Mouse (Mus musculus) MEL (cell line): ENCODE measurements around the gene Nasp. TPM values are rescaled to one million over a fixed set of nuclear protein-coding genes. Genes with fewer than 3 reads are reported as not detected.

Experiments
- DNase-seq: peaks from one replicate; pipeline ENCODE4 v3.0.0; 2011; ENCODE audit warnings: low read depth, low spot score
- H3K27ac ChIP-seq: 2 replicates; pipeline ENCODE4 v1.5.1; 2012; ENCODE audit warnings: low read depth, mild to moderate bottlenecking, control low read depth, low read length, moderate library complexity; ENCODE audit not compliant: control insufficient read depth
- H3K27me3 ChIP-seq, 2 experiments: fragments of 150-350 bp in 1 of 2; sonication (generic) in 1 of 2; 2 replicates each; pipeline ENCODE4 v1.6.1; 2012; ENCODE audit warnings: low read length in 2 of 2, mild to moderate bottlenecking in 2 of 2, improper control_type of control experiment in 1 of 2, moderate library complexity in 1 of 2; ENCODE audit not compliant: insufficient read depth in 2 of 2, control insufficient read depth in 1 of 2
- H3K36me3 ChIP-seq, 2 experiments: 2 replicates each; pipeline ENCODE4 v1.6.1; 2012 to 2014; ENCODE audit warnings: low read length in 2 of 2, improper control_type of control experiment in 1 of 2, inconsistent platforms in 1 of 2, mild to moderate bottlenecking in 1 of 2; ENCODE audit not compliant: insufficient read depth in 2 of 2, control insufficient read depth in 1 of 2
- H3K4me1 ChIP-seq, 2 experiments: fragments of 150-350 bp in 1 of 2; sonication (generic) in 1 of 2; 2 replicates each; pipeline ENCODE4 v1.6.1; 2012; ENCODE audit warnings: low read length in 2 of 2, improper control_type of control experiment in 1 of 2, mild to moderate bottlenecking in 1 of 2; ENCODE audit not compliant: insufficient read depth in 2 of 2, control insufficient read depth in 1 of 2
- H3K4me3 ChIP-seq, 2 experiments: fragments of 150-350 bp in 1 of 2; sonication (generic) in 1 of 2; 2 replicates each; pipeline ENCODE4 v1.5.1; 2012; ENCODE audit warnings: low read depth in 2 of 2, low read length in 2 of 2, mild to moderate bottlenecking in 2 of 2, moderate library complexity in 2 of 2, control low read depth in 1 of 2, improper control_type of control experiment in 1 of 2; ENCODE audit not compliant: control insufficient read depth in 1 of 2, insufficient read depth in 1 of 2
- H3K79me2 ChIP-seq: 2 replicates; pipeline ENCODE4 v1.6.1; 2012; ENCODE audit warnings: mild to moderate bottlenecking, low read length, moderate library complexity; ENCODE audit not compliant: control insufficient read depth, poor library complexity, insufficient read depth
- H3K9ac ChIP-seq: 2 replicates; pipeline ENCODE4 v1.6.1; 2012; ENCODE audit warnings: low read depth, mild to moderate bottlenecking, control low read depth, low read length, moderate library complexity; ENCODE audit not compliant: control insufficient read depth, poor library complexity, severe bottlenecking
- H3K9me3 ChIP-seq: fragments of 150-350 bp; sonication (generic); replicated peaks from 2 replicates; pipeline ENCODE4 v1.6.1; 2012; ENCODE audit warnings: mild to moderate bottlenecking, low read length, improper control_type of control experiment, moderate library complexity; ENCODE audit not compliant: insufficient read depth
- BHLHE40 ChIP-seq: IDR thresholded peaks from 2 replicates; pipeline ENCODE4 v1.6.1; 2012; ENCODE audit warnings: low read depth, mild to moderate bottlenecking, inconsistent platforms, low read length, improper control_type of control experiment, borderline replicate concordance
- CHD1 ChIP-seq: IDR thresholded peaks from 2 replicates; pipeline ENCODE4 v1.6.1; 2012; ENCODE audit warnings: low read depth, mild to moderate bottlenecking, inconsistent platforms, low read length, improper control_type of control experiment
- CTCF ChIP-seq, 3 experiments: IDR thresholded peaks in 2 of 3; conservative IDR thresholded peaks in 1 of 3; 2 replicates each; pipeline ENCODE4 v1.5.1; 2011 to 2012; ENCODE audit warnings: low read length in 3 of 3, low read depth in 2 of 3, mild to moderate bottlenecking in 2 of 3, improper control_type of control experiment in 1 of 3, inconsistent platforms in 1 of 3, mixed read lengths in 1 of 3, moderate library complexity in 1 of 3; ENCODE audit not compliant: control insufficient read depth in 1 of 3, insufficient read depth in 1 of 3, poor library complexity in 1 of 3, severe bottlenecking in 1 of 3
- E2F4 ChIP-seq: IDR thresholded peaks from 2 replicates; pipeline ENCODE4 v1.6.1; 2011; ENCODE audit warnings: low read depth, low read length, improper control_type of control experiment, borderline replicate concordance
- ELF1 ChIP-seq: IDR thresholded peaks from 2 replicates; pipeline ENCODE4 v1.6.1; 2014; ENCODE audit warnings: low read depth, mild to moderate bottlenecking, inconsistent platforms, low read length, improper control_type of control experiment, moderate library complexity
- EP300 ChIP-seq, 2 experiments: IDR thresholded peaks; 2 replicates each; pipeline ENCODE4 v1.6.1; 2011; ENCODE audit warnings: improper control_type of control experiment in 2 of 2, low read length in 2 of 2, low read depth in 1 of 2, mild to moderate bottlenecking in 1 of 2
- HCFC1 ChIP-seq: IDR thresholded peaks from 2 replicates; pipeline ENCODE4 v1.6.1; 2012; ENCODE audit warnings: low read depth, mild to moderate bottlenecking, inconsistent platforms, low read length, improper control_type of control experiment, moderate library complexity
- JUND ChIP-seq: IDR thresholded peaks from 2 replicates; pipeline ENCODE4 v1.6.1; 2011; ENCODE audit warnings: low read depth, mild to moderate bottlenecking, improper control_type of control experiment, low read length
- MAFK ChIP-seq: IDR thresholded peaks from 2 replicates; pipeline ENCODE4 v1.6.1; 2011; ENCODE audit warnings: low read depth, mild to moderate bottlenecking, low read length, improper control_type of control experiment, borderline replicate concordance
- MAX ChIP-seq: IDR thresholded peaks from 2 replicates; pipeline ENCODE4 v1.6.1; 2011; ENCODE audit warnings: low read length, improper control_type of control experiment
- MAZ ChIP-seq: IDR thresholded peaks from 2 replicates; pipeline ENCODE4 v1.6.1; 2012; ENCODE audit warnings: low read depth, mild to moderate bottlenecking, inconsistent platforms, low read length, improper control_type of control experiment
- MXI1 ChIP-seq: IDR thresholded peaks from 2 replicates; pipeline ENCODE4 v1.6.1; 2011; ENCODE audit warnings: mild to moderate bottlenecking, low read depth, low read length, improper control_type of control experiment
- MYC ChIP-seq: IDR thresholded peaks from 2 replicates; pipeline ENCODE4 v1.6.1; 2011; ENCODE audit warnings: low read depth, mild to moderate bottlenecking, low read length, improper control_type of control experiment, moderate library complexity
- NELFE ChIP-seq: IDR thresholded peaks from 2 replicates; pipeline ENCODE4 v1.6.1; 2011; ENCODE audit warnings: low read depth, low read length, improper control_type of control experiment
- POLR2AphosphoS5 ChIP-seq: IDR thresholded peaks from 2 replicates; pipeline ENCODE4 v1.6.1; 2012; ENCODE audit warnings: low read depth, borderline replicate concordance, mild to moderate bottlenecking, inconsistent platforms, low read length, moderate library complexity, mixed read lengths
- RAD21 ChIP-seq: IDR thresholded peaks from 2 replicates; pipeline ENCODE4 v1.6.1; 2011; ENCODE audit warnings: mild to moderate bottlenecking, low read depth, low read length, improper control_type of control experiment
- RCOR1 ChIP-seq: IDR thresholded peaks from 2 replicates; pipeline ENCODE4 v1.6.1; 2012; ENCODE audit warnings: low read depth, mild to moderate bottlenecking, inconsistent platforms, low read length, improper control_type of control experiment
- SIN3A ChIP-seq: IDR thresholded peaks from 2 replicates; pipeline ENCODE4 v1.6.1; 2012; ENCODE audit warnings: low read length, improper control_type of control experiment, inconsistent platforms
- SMC3 ChIP-seq: IDR thresholded peaks from 2 replicates; pipeline ENCODE4 v1.6.1; 2011; ENCODE audit warnings: low read depth, low read length, improper control_type of control experiment
- TBP ChIP-seq: IDR thresholded peaks from 2 replicates; pipeline ENCODE4 v1.8.0; 2011; ENCODE audit warnings: low read depth, low read length, improper control_type of control experiment
- ZKSCAN1 ChIP-seq: IDR thresholded peaks from 2 replicates; pipeline ENCODE4 v1.6.1; 2012; ENCODE audit warnings: low read depth, mild to moderate bottlenecking, inconsistent platforms, low read length, improper control_type of control experiment, moderate library complexity
- ZMIZ1 ChIP-seq: IDR thresholded peaks from 2 replicates; pipeline ENCODE4 v1.6.1; 2012; ENCODE audit warnings: low read depth, mild to moderate bottlenecking, inconsistent platforms, low read length, improper control_type of control experiment, moderate library complexity
- ZNF384 ChIP-seq: IDR thresholded peaks from 2 replicates; pipeline ENCODE4 v1.6.1; 2012; ENCODE audit warnings: low read depth, mild to moderate bottlenecking, inconsistent platforms, low read length, improper control_type of control experiment
- polyA plus RNA-seq, 2 experiments: library from polyadenylated mRNA; stranded (reverse) in 1 of 2; unstranded in 1 of 2; fragments of >175 nt in 1 of 2; fragments of >200 nt in 1 of 2; gene quantifications; 2 replicates each; pipeline versions ENCODE4 v1.2.1 to v1.2.4; 2012; ENCODE audit warnings: low replicate concordance in 2 of 2, low read depth in 1 of 2; ENCODE audit not compliant: insufficient read length in 2 of 2, insufficient read depth in 1 of 2, missing spikeins in 1 of 2
- total RNA-seq: library from RNA; depleted of rRNA; stranded (reverse); fragments of 300-350 nt; gene quantifications from 2 replicates; pipeline ENCODE4 v1.2.3, GENCODE M21; 2012

Nasp gene
- total and polyA plus RNA-seq, 3 experiments = 133 to 174 TPM; not detected in 1

- TF ChIP-seq MAFK = no peak
- TF ChIP-seq ZKSCAN1 = no peak
- TF ChIP-seq RCOR1 = no peak
- no peak for TF ChIP-seq ZMIZ1
- TF ChIP-seq MAX = no peak
- TF ChIP-seq ELF1 = no peak
- TF ChIP-seq NELFE = no peak
- no peak for TF ChIP-seq RAD21
- TF ChIP-seq MXI1 = no peak
- TF ChIP-seq HCFC1 = no peak
- TF ChIP-seq JUND = no peak
- no peak for TF ChIP-seq MYC
- no peak for TF ChIP-seq SIN3A
- no peak for TF ChIP-seq CHD1
- TF ChIP-seq EP300 (IDR thresholded peaks at IDR 0.05; ENCODE audit: low read depth in 1 of 2, low read length in 2 of 2) = no peak
- TF ChIP-seq MAZ = no peak
- TF ChIP-seq TBP = no peak
- TF ChIP-seq BHLHE40 = no peak
- no peak for TF ChIP-seq E2F4
- no peak for TF ChIP-seq SMC3
- Histone ChIP-seq H3K27me3 (no peaks in the 10 kb centered on the region; a peak in 1 of 4 replicates), H3K27ac (no peak overlapping the region), H3K9ac (no peak overlapping the region), H3K9me3 (no peaks in the 10 kb centered on the region), H3K79me2 (no peaks in the 10 kb centered on the region), H3K4me3 (no peak overlapping the region), H3K4me1 (peaks cover 0 to 7% of the 10 kb centered on the region in 2 experiments; a peak in 2 of 4 replicates), H3K36me3 (no peaks in the 10 kb centered on the region; a peak in 1 of 4 replicates)
- no peak for DNase-seq
These were observed 38.9 kb upstream of the Nasp start for GRCm38 (mm10) chr4:116666625-116667024.

DNA sequence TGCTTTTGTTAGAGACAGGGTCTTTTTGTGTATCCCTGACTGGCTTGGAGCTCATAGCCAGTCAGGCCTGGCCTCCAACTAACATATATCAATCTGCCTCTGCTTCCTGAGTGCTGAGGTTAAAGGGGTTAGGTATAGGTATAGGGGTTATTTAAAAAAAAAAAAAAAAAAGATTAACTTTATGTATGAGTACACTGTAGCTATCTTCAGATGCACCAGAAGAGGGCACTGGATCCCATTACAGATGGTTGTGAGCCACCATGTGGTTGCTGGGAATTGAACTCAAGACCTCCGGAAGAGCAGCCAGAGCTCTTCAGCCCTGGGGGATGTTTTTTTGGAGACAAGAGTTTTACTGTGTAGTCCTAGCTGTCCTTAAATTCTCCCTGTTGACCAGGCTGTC lies 34.3 kb upstream of the Nasp start:
- DNase-seq = no peak
- Histone ChIP-seq H3K79me2 (no peaks in the 10 kb centered on the region), H3K27me3 (no peaks in the 10 kb centered on the region), H3K9ac (no peak overlapping the region), H3K4me3 (no peak overlapping the region), H3K36me3 (no peaks in the 10 kb centered on the region), H3K4me1 (no peaks in the 10 kb centered on the region), H3K9me3 (no peaks in the 10 kb centered on the region), H3K27ac (no peak overlapping the region)
- TF ChIP-seq ZNF384 (peak; percentile 77), POLR2AphosphoS5 (no peak), CTCF (IDR thresholded peaks at IDR 0.05 in 2 of 3, conservative IDR thresholded peaks at IDR 0.05 in 1 of 3; ENCODE audit: control insufficient read depth in 1 of 3, insufficient read depth in 1 of 3, low read depth in 2 of 3, low read length in 3 of 3, poor library complexity in 1 of 3, severe bottlenecking in 1 of 3) (peak in 1 of 3 experiments; percentile 43; a peak in 2 of 6 replicates), MYC (0 out of 2 replicates have a peak, but pooled peaks have one; percentile 44), ZMIZ1 (no peak)
